Mouse (Mus musculus) ovary, postnatal 14 days (tissue): Measurements from ENCODE around the gene Mroh8.

Source experiments
- DNase-seq: peaks from one replicate; pipeline ENCODE4 v3.0.0; 2022; ENCODE audit warnings: low spot score

Gene Mroh8

DNA sequence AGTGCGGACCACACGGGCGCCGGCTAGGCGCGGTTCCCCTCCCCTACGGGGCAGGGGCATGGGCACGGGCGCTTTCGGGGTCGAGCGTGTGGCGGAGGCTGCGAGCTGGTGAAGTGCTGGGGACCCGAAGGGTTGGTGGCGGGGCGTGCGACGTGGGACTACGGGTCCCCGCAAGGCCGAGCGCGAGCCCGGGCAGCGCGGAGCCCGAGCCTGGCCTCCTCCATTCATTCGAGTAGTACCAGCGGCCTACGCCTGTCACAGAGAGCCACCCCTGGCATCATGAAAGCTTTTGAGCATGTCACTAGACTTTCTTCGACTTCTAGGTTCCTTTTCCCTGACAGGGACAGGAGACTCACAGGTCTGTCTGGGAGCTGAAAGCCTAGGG is at the start of gene Mroh8:
Gene Mroh8, minus strand, starts transcription at position 134 of the 385 bp plus-strand sequence.
- DNase-seq, result no peak

- DNase-seq, result no peak
Measured at GRCm38 (mm10) chr2:157328570-157328969, 49.2 kb upstream of the Mroh8 start.

DNA sequence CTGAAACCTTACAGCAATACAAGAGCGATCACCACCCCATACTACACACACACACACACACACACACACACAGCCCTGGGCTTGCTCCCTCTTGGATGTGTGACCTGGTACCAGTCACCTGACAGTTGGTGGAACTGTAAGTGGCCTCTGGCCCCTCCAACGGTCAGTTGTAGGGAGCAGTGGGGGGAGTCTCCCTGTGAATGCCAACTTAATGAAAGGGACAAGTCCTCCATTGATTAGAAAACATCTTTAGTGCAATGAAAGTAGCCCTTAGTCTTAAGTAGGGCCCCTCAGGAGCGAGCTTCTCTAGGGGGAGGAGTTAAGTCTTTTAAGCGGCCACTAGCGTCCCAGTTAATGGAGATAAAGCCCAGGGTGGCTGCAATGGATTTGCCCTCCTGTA is 48.8 kb upstream of the Mroh8 start:
- no peak for DNase-seq

GRCm38 (mm10) chr2:157325238-157325637 is 45.9 kb upstream of the Mroh8 start:
- DNase-seq, result no peak

GRCm38 (mm10) chr2:157322029-157322766 is 42.8 kb upstream of the Mroh8 start:
- no peak for DNase-seq

- DNase-seq, result no peak
Measured at GRCm38 (mm10) chr2:157320886-157321285, 41.5 kb upstream of the Mroh8 start.

- DNase-seq, result no peak
Measured at GRCm38 (mm10) chr2:157320135-157320534, 40.8 kb upstream of the Mroh8 start.

- no peak for DNase-seq
Measured at GRCm38 (mm10) chr2:157317220-157317619, 37.9 kb upstream of the Mroh8 start.

DNA sequence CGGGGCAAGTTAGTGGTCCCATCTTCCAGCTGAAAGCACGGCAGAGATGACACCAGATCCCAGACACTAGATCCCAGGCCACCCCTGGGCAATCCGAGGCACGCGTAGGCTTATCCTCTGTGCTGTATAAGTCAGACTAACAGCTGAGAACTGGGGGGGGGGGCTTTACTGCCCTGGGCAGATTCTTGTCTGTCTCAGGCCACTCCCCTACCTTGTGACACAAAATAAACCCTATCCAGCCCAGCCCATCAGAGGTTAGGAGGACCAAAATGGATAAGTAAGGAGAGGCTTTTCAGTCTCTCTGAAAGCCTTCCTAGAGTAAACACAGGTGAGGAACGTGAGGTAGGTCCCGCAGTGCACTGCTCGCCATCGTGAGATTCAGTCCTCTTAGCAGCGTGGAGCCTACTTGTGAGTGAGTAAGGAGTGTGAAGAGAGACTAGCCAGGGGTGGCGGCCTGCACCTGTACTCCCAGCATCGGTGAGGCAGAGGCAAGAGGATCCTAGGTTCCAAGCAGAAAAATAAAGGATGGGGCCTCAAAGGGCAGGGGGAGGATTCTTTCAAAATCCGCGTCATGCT is 37.1 kb upstream of the Mroh8 start:
- no peak for DNase-seq

DNA sequence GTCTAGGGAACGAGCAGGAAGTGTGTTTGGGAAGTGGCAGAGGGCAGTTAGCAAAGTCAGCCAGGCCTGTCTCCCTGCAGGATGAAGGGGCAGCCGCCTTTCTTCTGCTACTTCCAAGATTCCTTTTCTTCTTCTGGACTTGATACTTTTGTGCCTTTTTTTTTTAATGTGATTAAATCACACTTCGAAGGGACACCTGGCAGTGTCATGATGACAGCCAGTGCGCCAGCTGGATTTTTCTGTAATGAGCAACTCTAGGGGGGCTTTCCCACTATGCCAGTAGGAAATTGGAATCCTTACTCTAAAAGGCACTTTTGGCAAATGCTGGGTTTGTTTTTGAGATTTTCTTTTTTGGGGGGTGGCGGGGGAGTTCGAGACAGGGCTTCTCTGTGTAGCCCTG is 36.1 kb upstream of the Mroh8 start:
- no peak for DNase-seq

- no peak for DNase-seq
Measured at GRCm38 (mm10) chr2:157314310-157314709, 35.0 kb upstream of the Mroh8 start.

- no peak for DNase-seq
Measured at GRCm38 (mm10) chr2:157313718-157314117, 34.4 kb upstream of the Mroh8 start.

- DNase-seq, result no peak
Measured at GRCm38 (mm10) chr2:157310963-157311637, 31.8 kb upstream of the Mroh8 start.

DNA sequence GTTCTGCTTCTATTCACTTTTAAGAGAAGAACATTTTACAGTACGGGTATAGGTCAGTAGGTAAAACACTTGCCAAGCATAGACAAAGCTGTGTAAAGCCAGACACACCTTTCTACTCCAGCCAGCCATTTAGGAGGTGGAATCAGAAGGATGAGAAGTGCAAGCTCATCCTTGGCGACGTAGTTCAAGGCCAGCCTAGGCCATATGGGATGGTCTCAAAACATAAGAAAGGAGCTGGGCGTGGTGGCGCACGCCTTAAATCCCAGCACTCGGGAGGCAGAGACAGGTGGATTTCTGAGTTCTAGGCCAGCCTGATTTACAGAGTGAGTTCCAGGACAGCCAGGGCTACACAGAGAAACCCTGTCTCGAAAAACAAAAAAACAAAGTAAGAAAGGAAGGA is 30.3 kb upstream of the Mroh8 start:
- DNase-seq, result no peak

DNA sequence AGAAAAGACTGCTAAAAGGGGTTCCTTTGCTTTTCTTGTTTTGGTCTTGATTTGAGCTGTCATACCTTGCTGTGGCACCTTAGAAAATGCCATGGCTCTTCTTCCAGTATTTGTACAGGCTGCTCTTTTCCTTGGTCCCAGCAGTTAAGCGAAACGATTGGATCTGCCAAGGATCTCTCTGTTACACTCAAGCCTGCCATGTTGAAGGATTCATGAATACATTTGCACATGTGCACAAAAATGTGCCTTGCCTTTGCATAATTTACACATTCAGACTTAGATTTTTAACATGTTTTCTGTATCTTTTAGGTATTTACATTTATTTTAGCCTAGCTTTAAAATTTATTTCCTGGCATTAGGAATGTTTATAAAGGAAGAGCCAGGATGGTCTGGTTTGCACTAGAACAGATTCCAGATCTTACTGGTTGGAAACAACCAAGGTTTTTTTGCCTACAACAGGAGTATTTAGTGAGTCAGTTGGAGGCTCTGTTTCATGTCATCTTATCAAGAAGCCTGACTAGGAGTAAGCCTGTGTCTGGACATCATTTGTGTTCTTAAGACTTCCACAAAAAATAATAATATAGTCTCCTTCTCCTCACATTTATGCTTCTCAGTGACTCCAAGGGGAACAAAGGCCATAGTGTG is 29.0 kb upstream of the Mroh8 start:
- DNase-seq, result no peak

- DNase-seq, result no peak
Measured at GRCm38 (mm10) chr2:157307715-157308265, 28.4 kb upstream of the Mroh8 start.

GRCm38 (mm10) chr2:157306091-157307032 is 27.0 kb upstream of the Mroh8 start:
- DNase-seq, result no peak

- DNase-seq, result no peak
Measured at GRCm38 (mm10) chr2:157303096-157303495, 23.7 kb upstream of the Mroh8 start.

- DNase-seq, result no peak
Measured at GRCm38 (mm10) chr2:157300051-157300450, 20.7 kb upstream of the Mroh8 start.

- no peak for DNase-seq
Measured at GRCm38 (mm10) chr2:157296105-157296689, 16.8 kb upstream of the Mroh8 start.

GRCm38 (mm10) chr2:157292093-157292492 is 12.7 kb upstream of the Mroh8 start:
- DNase-seq, result peak; percentile 69
